Mouse (Mus musculus) heart, postnatal 0 days (tissue): ENCODE measurements around the gene Usp12. TPM values are rescaled to one million over a fixed set of nuclear protein-coding genes. Genes with fewer than 3 reads are reported as not detected.

Experiments used
- ATAC-seq: fragments of 200-750 bp; cut with Nextera tagmentation; 2 replicates; pipeline ENCODE4 v1.8.0; 2017; ENCODE audit warnings: low read depth, moderate number of reproducible peaks, moderate library complexity; ENCODE audit not compliant: insufficient read depth
- DNase-seq: peaks from one replicate; pipeline ENCODE4 v3.0.0-alpha.2; 2016; ENCODE audit warnings: low spot score
- H3K27ac ChIP-seq: fragments of 300-500 bp; sonication (generic); 2 replicates; pipeline ENCODE4 v1.5.1; 2014; ENCODE audit warnings: low read depth, mild to moderate bottlenecking
- H3K27me3 ChIP-seq: fragments of 300-500 bp; sonication (generic); 2 replicates; pipeline ENCODE4 v1.6.1; 2014; ENCODE audit warnings: low read length, mixed read lengths; ENCODE audit not compliant: control insufficient read depth, insufficient read depth
- H3K36me3 ChIP-seq: fragments of 300-500 bp; sonication (generic); replicated peaks from 2 replicates; pipeline ENCODE4 v1.6.1; 2014; ENCODE audit warnings: low read length, mixed read lengths; ENCODE audit not compliant: control insufficient read depth, insufficient read depth
- H3K4me1 ChIP-seq: fragments of 300-500 bp; sonication (generic); 2 replicates; pipeline ENCODE4 v1.6.1; 2014; ENCODE audit warnings: antibody characterized with exemption; ENCODE audit not compliant: control insufficient read depth, insufficient read depth
- H3K4me2 ChIP-seq: fragments of 300-500 bp; sonication (generic); 2 replicates; pipeline ENCODE4 v1.6.1; 2014; ENCODE audit warnings: low read depth, mild to moderate bottlenecking, low read length, moderate library complexity
- H3K4me3 ChIP-seq: fragments of 300-500 bp; sonication (generic); 2 replicates; pipeline ENCODE4 v1.5.1; 2014; ENCODE audit warnings: low read depth, low read length
- H3K9ac ChIP-seq: fragments of 300-500 bp; sonication (generic); replicated peaks from 2 replicates; pipeline ENCODE4 v1.6.1; 2014; ENCODE audit warnings: low read depth, low read length, mixed read lengths
- H3K9me3 ChIP-seq: fragments of 300-500 bp; sonication (generic); replicated peaks from 2 replicates; pipeline ENCODE4 v1.6.1; 2016; ENCODE audit warnings: low read length; ENCODE audit not compliant: control insufficient read depth
- CTCF ChIP-seq: IDR thresholded peaks from 2 replicates; pipeline ENCODE4 v1.5.1; 2016; ENCODE audit warnings: antibody characterized with exemption, control low read depth, low read depth
- EP300 ChIP-seq: IDR thresholded peaks from 2 replicates; pipeline ENCODE4 v1.6.1; 2016; ENCODE audit warnings: antibody characterized with exemption, low read depth
- WGBS: fragments of 180-500 bp; shearing (Covaris S2); extraction: QIAGEN DNeasy Blood & Tissue Kit; methylation state at CpG from one replicate; pipeline ENCODE4 v1.1.7; 2014; 5-methylcytosine and 5-hydroxymethylcytosine counted together
- polyA plus RNA-seq: library from polyadenylated mRNA; unstranded; fragments of >200 nt; fragmentation: Nextera tagmentation; extraction: Ambion mirVana; gene quantifications from 2 replicates; pipeline ENCODE4 v1.2.1, GENCODE M21; 2015
- total RNA-seq: library from RNA; depleted of rRNA; stranded (reverse); fragments of >200 nt; gene quantifications from 2 replicates; pipeline ENCODE4 v1.2.3, GENCODE M21; 2014; ENCODE audit warnings: low replicate concordance

Gene Usp12
- total and polyA plus RNA-seq, 2 experiments from 2014 or later: 6.1 to 6.7 TPM

DNA sequence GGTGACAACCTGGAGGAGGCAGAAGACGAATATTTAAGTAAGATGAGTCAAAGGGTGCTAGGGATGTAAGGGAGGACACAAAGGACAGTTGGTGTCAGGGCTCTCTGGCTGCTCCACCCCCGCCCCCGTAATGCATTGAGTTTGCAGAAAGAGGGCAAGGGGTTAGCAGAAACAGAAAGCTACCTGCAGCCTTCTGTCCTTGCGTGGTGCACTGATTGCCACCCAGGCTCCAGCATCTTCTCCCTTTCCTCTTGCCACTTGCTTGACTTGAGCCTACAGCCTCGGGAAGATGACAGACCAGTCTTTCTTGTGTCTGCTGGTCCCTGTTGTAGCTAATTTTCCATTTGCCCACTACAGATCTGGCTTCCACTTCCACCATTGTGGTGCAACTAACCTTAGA, 45.0 kb upstream of the Usp12 start:
- Histone ChIP-seq H3K27me3 (no peaks in the 10 kb centered on the region), H3K4me3 (no peak overlapping the region), H3K9ac (no peak overlapping the region), H3K27ac (no peak overlapping the region), H3K9me3 (no peaks in the 10 kb centered on the region), H3K36me3 (peaks cover 45% of the 10 kb centered on the region), H3K4me1 (no peaks in the 10 kb centered on the region), H3K4me2 (no peak overlapping the region)
- DNase-seq (no peak), ATAC-seq (no peak)
- TF ChIP-seq EP300: no peak
- no peak for TF ChIP-seq CTCF
- WGBS: 53% methylated on average over 5 of the region's 5 CpGs

GRCm38 (mm10) chr5:146838836-146839648, 44.2 kb upstream of the Usp12 start:
- no peak for TF ChIP-seq CTCF
- TF ChIP-seq EP300: no peak
- H3K27ac ChIP-seq: no peak overlapping the region
- H3K9me3 ChIP-seq: no peaks in the 10 kb centered on the region
- no peak for DNase-seq
- H3K4me3 ChIP-seq: no peak overlapping the region
- H3K27me3 ChIP-seq: no peaks in the 10 kb centered on the region
- H3K36me3 ChIP-seq: peaks cover 51% of the 10 kb centered on the region
- H3K9ac ChIP-seq: no peak overlapping the region
- H3K4me1 ChIP-seq: 0 out of 2 replicates have a peak, but pooled peaks cover 5% of the 10 kb centered on the region
- H3K4me2 ChIP-seq: no peak overlapping the region
- WGBS: 55% methylated on average over 12 of the region's 12 CpGs
- ATAC-seq: no peak

DNA sequence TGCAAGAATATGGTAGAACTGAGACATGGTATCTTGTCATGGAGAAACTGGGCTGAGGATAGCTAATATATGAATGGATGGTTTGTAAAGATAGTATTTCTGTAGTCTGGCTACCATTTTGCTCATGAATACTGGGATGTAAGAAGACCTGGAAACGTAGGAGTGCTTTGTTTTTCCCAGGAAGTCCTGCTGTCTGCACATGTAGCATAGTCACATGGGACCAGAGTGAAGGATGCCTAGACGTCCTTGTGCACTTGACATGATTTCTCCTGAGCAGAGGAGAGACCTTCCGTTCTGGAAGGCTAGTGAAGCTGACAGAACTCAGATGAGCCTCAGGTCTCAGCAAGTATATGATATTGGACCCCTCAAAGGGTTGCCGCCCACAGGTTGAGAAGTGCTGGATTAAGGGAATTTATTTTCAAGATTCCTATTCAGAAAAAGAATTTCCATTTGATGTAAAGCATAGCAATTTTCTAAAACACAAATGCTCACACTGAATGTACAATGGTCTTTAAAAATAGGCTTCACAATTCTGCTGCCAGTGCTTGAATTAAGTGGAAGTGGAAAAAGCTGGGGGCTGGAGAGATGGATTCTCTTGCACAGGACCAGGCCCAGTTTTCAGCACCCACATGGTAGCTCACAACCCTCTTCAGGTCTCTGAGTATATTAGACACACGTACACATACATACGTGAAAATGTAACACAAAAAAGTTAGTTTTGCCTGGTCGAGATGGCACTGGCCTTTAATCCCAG, 43.3 kb upstream of the Usp12 start:
- H3K9ac ChIP-seq: no peak overlapping the region
- H3K27me3 ChIP-seq: no peaks in the 10 kb centered on the region
- ATAC-seq (no peak), DNase-seq (no peak)
- H3K36me3 ChIP-seq: peaks cover 51% of the 10 kb centered on the region
- H3K27ac ChIP-seq: no peak overlapping the region
- H3K9me3 ChIP-seq: no peaks in the 10 kb centered on the region
- 59% methylated on average over 7 of the region's 7 CpGs for WGBS
- no peak overlapping the region for H3K4me3 ChIP-seq
- no peak overlapping the region for H3K4me2 ChIP-seq
- no peak for TF ChIP-seq EP300
- peaks cover 9% of the 10 kb centered on the region; the same call in 1 of the 2 replicates for H3K4me1 ChIP-seq

- 80% methylated on average over 8 of the region's 8 CpGs for WGBS
- no peak for ATAC-seq
- peaks cover 51% of the 10 kb centered on the region for H3K36me3 ChIP-seq
- TF ChIP-seq EP300: no peak
- TF ChIP-seq CTCF: no peak
- no peak overlapping the region for H3K4me3 ChIP-seq
- no peak overlapping the region for H3K27ac ChIP-seq
- peaks cover 9% of the 10 kb centered on the region; the same call in 1 of the 2 replicates for H3K4me1 ChIP-seq
- no peaks in the 10 kb centered on the region for H3K9me3 ChIP-seq
- H3K9ac ChIP-seq: no peak overlapping the region
- no peak for DNase-seq
- no peak overlapping the region for H3K4me2 ChIP-seq
- H3K27me3 ChIP-seq: no peaks in the 10 kb centered on the region
These were observed 40.2 kb upstream of the Usp12 start for GRCm38 (mm10) chr5:146834959-146835358.

DNA sequence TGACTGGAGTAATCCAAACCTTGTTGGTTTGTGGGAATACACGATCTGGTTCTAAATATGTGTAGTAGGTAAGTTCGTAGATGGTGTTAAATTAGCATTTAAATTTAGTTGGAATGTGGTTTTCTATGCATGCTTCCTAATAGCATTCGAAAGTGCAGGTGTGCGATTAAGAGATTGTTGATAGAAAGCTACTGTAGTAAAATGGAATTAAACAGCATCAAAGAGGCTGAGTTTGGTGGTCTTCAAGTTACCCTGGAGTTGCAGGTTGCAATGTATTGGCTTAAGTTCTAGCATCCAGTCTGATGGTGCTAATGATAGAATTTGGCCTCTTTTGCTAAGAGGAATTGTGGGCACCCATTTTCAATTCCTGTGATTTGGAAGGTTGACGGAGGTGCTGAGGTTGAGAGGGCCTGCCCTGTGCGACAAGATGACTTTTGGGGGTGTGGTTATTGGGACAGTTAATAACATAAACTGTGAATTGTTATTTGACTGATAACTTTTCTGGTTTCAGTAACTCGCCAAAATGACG, 38.9 kb upstream of the Usp12 start:
- ATAC-seq (no peak), DNase-seq (no peak)
- TF ChIP-seq CTCF: no peak
- TF ChIP-seq EP300: no peak
- peaks cover 9% of the 10 kb centered on the region; the same call in 1 of the 2 replicates for H3K4me1 ChIP-seq
- H3K27ac ChIP-seq: peak overlapping the region; percentile 92
- H3K36me3 ChIP-seq: peaks cover 45% of the 10 kb centered on the region
- H3K27me3 ChIP-seq: no peaks in the 10 kb centered on the region
- peak overlapping the region; percentile 89 for H3K4me2 ChIP-seq
- peak overlapping the region; percentile 94 for H3K4me3 ChIP-seq
- WGBS: 13% methylated on average over 8 of the region's 8 CpGs
- H3K9me3 ChIP-seq: no peaks in the 10 kb centered on the region
- peak overlapping the region; percentile 90 for H3K9ac ChIP-seq
